Mouse (Mus musculus): ENCODE results near the gene Nudt2.
A peak's percentile ranks its signal among the peaks of the same experiment; 100 is the strongest.

Nudt2 gene

DNA sequence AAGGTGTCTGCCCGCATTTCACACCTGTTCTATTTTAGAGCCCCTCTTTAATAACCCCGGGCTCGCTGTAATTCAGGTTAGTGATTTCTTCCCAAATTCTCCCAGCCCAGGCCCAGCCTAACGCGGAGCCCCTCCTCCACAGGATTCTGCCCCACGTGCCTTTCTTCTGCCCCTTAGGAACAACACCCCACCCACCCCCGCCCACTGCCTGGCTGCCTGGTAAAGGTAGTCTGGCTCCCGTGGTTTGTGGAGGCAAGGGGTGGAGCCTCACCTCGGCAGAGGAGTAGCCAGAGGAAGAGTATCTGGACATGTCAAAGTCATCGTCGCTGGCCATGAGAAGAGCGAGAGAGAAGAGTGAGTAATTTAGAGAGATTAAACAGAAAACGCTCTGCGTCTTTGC is 55.7 kb downstream of the Nudt2 start:
- no peak for DNase-seq (ENCODE audit: low spot score)

DNA sequence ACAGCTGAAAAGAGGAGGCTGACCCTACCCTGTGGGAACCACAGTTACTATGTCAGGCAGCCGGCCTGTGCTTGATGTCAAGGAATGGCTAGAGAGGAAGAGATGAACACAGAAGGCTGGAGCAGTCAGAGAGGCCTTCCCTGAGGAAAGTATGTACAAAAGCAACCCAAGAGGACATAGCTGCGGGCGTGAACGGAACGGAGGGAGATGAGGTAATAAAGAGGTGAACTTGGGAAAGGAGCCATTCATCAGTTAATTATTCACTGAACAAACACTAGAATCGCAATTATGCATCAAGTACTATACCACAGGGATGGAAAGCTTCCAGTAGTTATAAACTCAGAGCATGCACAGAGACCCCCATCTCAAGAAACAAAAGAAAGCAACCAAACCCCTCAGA is 57.2 kb downstream of the Nudt2 start:
- DNase-seq (ENCODE audit: low spot score): no peak

DNA sequence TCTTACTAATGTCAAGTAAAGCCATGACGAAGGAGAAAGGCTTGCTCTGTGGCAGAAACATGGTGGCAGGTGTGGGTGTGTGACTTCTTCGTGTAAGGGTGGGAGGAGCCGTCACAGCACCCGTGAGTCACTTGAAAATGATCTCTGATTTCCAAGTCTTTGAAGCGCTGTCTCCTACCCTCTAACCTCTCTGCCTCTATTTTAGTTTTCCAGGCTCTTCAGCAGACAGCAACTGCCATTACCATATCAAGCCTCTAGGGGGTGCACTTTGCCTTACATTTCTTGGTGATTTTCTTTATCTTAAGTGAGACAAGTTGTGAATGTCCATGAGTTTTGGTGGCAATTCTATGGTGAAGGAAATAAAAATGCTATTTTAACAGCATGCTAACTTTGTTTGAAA is 57.8 kb downstream of the Nudt2 start:
- DNase-seq (ENCODE audit: low spot score): no peak

DNA sequence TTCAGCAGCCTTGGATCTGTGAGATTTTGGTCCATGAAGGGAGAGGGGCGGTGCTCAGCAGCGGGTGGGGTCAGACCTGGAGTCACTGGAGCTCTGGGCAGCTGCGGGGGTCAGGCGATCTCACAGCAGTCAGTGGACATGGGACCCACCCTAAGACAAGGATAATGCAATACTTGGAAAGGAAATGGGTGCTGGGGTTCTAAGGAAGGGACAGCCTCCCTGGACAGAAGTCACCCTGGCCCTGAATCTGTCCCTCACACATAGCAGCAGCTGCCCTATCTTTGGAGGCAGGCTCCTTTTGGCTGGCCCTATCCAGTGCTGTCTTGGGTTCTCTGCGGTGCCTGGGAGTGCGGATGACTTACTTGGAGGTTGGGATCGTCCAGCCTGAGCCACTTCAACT is 58.9 kb downstream of the Nudt2 start:
- DNase-seq (ENCODE audit: low spot score): no peak

DNA sequence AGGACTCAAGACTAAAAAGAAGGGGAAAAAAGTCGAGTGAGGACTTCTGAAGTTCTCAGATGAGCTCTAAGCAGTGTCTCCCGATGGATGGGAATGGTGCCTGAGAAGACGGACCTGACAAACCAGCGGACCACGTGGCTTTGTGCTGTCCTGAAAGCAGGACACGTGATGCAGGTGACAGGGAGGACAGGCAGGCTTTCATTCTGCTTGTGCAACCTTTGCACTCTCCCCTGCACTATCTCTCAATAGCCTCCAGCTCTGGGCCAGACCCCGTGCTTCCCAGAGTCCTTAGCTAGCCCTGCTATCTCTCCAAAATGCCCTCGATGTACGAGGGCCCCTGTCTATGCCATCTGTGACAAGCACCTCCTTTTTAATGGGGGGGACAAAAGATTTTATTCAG is 59.9 kb downstream of the Nudt2 start:
- no peak for DNase-seq (ENCODE audit: low spot score)

DNA sequence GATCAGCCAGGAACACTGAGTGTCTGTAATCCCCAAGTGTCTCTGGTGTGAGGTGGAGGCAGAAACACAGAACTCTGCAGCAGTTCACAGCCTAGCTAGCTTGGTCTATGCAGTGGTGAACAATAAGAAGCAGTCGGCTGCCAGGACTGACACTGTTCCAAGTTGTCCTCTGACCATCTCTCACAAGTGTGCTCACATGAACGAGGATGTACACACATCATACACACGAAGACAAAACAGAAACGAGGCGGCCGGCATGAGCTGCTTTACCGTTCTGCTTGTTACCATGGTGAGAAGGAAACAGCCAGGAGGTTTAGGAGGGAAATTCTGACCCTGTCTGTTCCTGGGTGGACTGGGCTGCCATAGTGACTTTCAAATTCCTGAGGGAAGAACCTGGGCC is 61.6 kb downstream of the Nudt2 start:
- no peak for DNase-seq (ENCODE audit: low spot score)

DNA sequence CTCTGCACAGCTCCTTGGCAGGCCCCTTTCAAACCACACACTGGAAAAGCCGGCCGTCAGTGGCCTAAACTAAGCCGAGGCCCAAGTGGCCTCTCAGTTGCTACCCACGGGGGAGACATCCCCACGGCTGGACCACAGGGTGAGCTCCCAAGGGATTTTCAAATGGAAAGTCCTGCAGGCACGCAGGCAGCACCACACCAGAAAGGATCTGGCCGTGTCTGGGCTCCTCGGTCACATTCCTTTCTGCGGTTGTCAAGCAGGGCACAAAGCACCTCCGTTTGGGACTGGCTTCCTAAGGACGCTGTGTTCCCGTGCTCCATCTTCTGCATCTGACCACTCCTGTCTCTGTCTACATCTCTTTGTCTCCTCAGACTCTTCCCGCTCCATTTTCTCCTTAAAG is 62.1 kb downstream of the Nudt2 start:
- no peak for DNase-seq (ENCODE audit: low spot score)

DNA sequence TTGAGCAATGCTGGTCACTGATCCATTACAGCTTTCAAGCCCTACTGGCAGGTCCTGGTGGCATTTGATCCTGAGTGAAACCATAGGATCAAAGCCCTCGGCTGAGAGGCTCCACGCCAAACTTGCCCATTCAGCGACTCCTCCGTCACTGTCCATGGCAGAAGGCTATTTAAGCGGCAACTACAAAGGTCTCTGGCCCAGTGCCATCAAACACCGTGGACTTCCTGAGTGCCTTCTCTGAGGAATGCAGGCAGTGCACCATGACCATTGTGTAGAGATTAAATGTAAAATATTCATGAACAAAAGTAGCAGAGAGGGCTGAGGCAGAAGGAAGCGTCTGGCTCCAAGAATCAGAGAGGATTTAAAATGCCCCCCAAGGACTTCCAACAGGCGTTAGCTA is 63.0 kb downstream of the Nudt2 start:
- peak; percentile 29 for DNase-seq (ENCODE audit: low spot score)
